Comparison of ENCODE assay signal across 23 mouse cellular contexts in the genomic region with DNA sequence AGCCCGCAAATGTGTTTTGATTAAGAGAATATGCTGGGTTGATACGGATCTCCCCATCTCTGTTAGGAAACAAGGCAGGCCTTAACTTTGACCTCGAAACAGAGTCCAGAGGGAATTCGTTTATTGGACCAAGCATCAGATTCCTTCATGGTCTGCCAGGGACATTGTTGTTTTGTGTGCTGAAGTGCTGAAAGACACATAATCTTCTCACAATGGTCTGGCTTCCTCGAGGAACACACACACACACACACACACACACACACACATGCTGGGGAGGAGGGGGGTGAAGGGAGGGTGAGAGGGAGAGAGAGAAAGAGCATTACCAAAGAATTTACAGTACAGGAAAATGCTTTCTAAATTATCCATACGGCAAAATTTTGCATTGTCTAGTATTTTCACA.
"Had no signal": no experiment of that assay in that cellular context is flagged by ENCODE, and none has a peak within 500 bp of the region (broad histone marks: within the 10 kb centered on the region; RNA-seq: fewer than 3 reads in every experiment).

No protein-coding gene starts in this region.

- H3K36me3 ChIP-seq: limb, embryonic 10.5 days; limb, embryonic 13.5 days; liver, embryonic 12.5 days; liver, embryonic 15.5 days; lung, embryonic 15.5 days; midbrain, embryonic 13.5 days; neural tube, embryonic 13.5 days had no signal

- H3K4me3 ChIP-seq: layer of hippocampus, adult 2 months; limb, embryonic 10.5 days; limb, embryonic 13.5 days; liver, embryonic 12.5 days; liver, embryonic 15.5 days; lung, embryonic 15.5 days; megakaryocyte, embryonic 14.5 days; midbrain, embryonic 13.5 days; myocyte; neural tube, embryonic 13.5 days had no signal

- H3K9me3 ChIP-seq: limb, embryonic 10.5 days; limb, embryonic 13.5 days; liver, embryonic 12.5 days; liver, embryonic 15.5 days; lung, embryonic 15.5 days; megakaryocyte, embryonic 14.5 days; midbrain, embryonic 13.5 days; neural tube, embryonic 13.5 days had no signal

- H3K27me3 ChIP-seq: limb, embryonic 13.5 days; liver, embryonic 12.5 days; liver, embryonic 15.5 days; lung, embryonic 15.5 days; megakaryocyte, embryonic 14.5 days; midbrain, embryonic 13.5 days; neural tube, embryonic 13.5 days had no signal

- H3K4me2 ChIP-seq: limb, embryonic 13.5 days; liver, embryonic 12.5 days; liver, embryonic 15.5 days; lung, embryonic 15.5 days; midbrain, embryonic 13.5 days; neural tube, embryonic 13.5 days had no signal

- H3K9ac ChIP-seq: limb, embryonic 13.5 days; liver, embryonic 12.5 days; liver, embryonic 15.5 days; lung, embryonic 15.5 days; midbrain, embryonic 13.5 days; neural tube, embryonic 13.5 days had no signal

- H3K27ac ChIP-seq: layer of hippocampus, adult 2 months; limb, embryonic 10.5 days; limb, embryonic 13.5 days; liver, embryonic 12.5 days; liver, embryonic 15.5 days; lung, embryonic 15.5 days; midbrain, embryonic 13.5 days; neural tube, embryonic 13.5 days; stomach, postnatal 0 days had no signal

- ATAC-seq: liver, embryonic 12.5 days had no signal

- H3K4me1 ChIP-seq: liver, embryonic 12.5 days; liver, embryonic 15.5 days; lung, embryonic 15.5 days; megakaryocyte, embryonic 14.5 days; midbrain, embryonic 13.5 days had no signal

- DNase-seq: kidney, adult 9 months; kidney, postnatal 14 days; layer of hippocampus, adult 9-11 months; liver; lung, adult 18-20 months; lung, postnatal 10 days; lung, postnatal 36 days; retina, postnatal 1 day; right cerebral cortex, postnatal 25 days; thymus, adult 2 months; thymus, postnatal 14 days; thymus, postnatal 4 days had no signal
